Mouse (Mus musculus) embryo, embryonic 10 days (tissue): ENCODE data around the gene B3gnt9.

Experiments
- DNase-seq: peaks from one replicate; pipeline ENCODE4 v3.0.0-alpha.2; 2015; ENCODE audit warnings: low spot score

B3gnt9 gene

DNA sequence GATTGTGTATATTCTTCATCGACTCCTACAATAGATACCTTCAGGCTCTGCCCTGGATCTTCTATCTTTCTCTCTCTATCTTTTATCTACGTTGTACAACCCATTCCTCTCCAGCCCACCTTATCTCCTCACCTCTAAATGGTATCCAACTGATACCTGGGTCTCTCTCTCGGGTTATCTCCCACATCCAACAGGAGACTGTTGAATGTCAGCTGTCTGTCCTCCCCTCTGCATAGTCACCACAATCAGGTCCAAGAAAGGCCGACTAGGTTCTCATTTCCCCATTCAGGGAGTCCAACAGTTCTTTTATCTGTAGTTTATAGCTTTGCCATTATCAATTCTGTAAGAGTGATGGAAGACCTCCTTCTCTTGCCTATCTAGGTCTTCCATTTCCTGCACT lies 27.3 kb upstream of the B3gnt9 start:
- no peak for DNase-seq

DNA sequence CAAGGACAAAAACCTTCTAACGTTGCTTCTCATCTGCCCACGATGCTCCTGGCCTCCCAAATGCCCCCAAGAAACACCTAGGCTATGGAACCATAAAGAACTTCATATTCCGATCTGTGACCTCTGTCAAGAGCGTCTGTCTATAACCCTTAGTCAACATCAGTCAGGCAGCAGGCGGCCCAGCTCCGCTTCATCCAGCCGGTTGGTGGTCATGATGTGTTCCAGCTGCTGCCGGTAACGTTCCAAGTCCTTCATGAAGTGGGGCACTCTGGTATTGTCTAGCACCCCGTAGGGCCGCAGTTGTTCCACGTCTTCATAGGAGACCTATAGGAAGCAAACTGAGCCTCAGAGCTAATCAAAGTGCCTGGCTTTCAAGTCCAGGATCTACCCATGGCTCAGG lies 26.9 kb upstream of the B3gnt9 start:
- DNase-seq: no peak

GRCm38 (mm10) chr8:105280567-105280966 lies 25.6 kb upstream of the B3gnt9 start:
- no peak for DNase-seq

DNA sequence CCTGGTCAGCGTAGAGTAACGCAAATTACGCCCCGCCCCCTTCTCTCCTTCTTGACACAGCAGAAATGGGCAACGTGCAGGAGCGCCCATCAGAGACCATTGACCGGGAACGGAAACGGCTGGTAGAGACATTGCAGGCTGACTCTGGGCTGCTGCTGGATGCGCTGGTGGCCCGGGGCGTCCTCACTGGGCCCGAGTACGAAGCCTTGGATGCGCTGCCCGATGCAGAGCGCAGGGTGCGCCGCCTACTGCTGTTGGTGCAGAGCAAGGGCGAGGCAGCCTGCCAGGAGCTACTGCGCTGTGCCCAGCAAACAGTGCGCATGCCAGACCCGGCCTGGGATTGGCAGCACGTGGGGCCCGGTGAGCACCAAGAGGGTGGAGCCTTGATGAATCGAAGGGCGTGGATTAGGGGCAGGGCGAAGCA lies 24.0 kb upstream of the B3gnt9 start:
- no peak for DNase-seq

DNA sequence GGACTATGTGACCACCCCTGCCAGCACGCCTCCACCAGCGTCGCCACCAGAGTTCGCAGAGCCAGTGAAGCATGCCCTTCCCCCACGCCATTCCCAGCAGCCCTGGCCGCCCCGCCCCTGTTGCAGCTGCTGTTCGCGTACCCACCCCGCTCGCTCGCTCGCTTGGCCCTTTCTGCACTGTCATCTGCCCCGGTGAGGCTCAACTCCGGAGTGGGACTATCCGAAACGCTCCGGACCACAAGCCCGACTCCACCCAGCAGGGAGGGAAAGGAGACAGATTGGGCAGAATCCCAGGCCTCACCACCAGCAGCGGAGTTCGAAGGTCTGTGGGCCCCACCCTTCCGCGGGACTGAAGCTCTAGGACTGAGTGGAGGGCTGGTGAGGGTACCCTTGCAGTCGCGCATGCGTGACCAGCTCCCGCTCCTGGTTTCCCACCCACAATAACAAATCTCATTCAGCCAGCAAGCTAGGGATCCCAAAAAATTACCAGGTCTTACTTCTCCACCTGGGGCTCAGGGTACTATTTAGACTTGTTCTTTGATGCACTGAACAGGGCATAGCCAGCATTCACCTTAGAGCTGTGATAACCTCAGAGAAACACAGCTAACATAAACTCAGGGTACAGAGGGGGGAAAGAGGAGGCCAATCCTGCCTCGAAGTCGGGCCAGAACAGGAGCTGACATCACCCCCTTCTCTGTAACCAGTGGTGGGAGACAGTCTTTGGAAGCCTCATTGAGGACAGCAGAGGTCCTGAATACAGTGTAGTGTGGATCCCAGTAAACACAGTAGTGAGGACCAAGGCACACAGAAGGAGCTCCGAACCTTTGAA lies 21.6 kb upstream of the B3gnt9 start:
- peak; percentile 68 for DNase-seq

DNA sequence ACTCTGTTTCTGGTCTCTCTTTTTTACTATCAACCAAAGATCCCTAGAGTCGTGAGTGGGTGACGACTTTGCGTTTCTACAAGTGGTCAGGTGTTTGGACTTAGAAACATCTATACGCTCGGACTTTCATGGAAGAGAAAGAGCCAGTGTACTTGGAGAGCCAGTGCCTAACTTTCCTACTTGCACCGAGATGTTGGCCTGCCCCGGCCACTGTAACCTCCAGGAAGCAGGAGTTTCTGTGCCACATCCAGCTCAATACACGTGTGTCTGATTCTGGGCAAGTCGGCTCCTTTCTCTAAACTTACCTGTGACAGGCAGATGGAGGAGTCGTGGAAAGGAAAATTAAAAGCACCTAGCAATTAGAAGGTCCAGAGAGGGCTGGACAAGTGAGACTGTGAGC lies 20.9 kb upstream of the B3gnt9 start, which contains the start of gene Nol3:
Gene Nol3 (plus strand): TSS at position 301 of the 400 bp plus-strand sequence.
- no peak for DNase-seq

- DNase-seq: no peak
Measured at GRCm38 (mm10) chr8:105275387-105275786, 20.4 kb upstream of the B3gnt9 start.

DNA sequence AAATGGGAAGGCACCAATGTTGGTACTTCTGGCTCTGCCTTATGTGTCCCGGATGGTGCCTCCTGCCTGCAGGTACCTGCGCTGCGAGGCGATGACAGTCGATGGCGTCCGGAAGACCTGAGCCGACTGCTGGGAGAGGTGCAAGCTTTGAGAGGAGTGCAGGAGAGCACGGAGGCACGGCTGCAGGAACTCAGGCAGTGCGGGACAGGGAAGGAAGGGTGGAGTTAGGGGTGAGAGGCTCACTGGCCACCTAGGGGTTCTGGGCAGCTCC lies 15.9 kb upstream of the B3gnt9 start:
- no peak for DNase-seq

GRCm38 (mm10) chr8:105270101-105270915 lies 15.4 kb upstream of the B3gnt9 start:
- DNase-seq: no peak

DNA sequence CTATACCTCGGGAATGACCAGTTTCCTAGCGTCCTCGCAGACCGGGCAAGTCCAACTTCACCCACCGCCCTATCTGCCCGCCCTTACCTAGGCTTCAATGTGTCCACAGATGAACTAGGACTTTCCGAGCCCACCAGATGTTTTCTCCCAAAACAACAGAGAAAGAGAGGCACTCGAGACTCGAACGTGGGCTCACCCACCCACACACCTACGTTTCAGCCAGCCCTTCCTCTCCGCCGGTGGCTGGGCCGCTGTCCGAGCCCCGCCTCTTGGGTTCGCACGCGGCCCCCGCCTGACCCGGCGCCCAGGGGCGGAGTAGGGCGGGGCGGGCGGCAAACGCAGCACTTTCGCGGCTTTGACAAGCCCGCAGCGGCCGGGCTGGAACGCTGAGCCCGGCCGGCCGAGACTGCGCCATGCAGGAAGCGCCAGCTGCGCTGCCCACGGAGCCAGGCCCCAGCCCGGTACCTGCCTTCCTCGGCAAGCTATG lies 14.6 kb upstream of the B3gnt9 start, which contains the start of gene Hsf4:
Gene Hsf4 (plus strand): TSS at position 341 of the 487 bp plus-strand sequence.
- DNase-seq: no peak

DNA sequence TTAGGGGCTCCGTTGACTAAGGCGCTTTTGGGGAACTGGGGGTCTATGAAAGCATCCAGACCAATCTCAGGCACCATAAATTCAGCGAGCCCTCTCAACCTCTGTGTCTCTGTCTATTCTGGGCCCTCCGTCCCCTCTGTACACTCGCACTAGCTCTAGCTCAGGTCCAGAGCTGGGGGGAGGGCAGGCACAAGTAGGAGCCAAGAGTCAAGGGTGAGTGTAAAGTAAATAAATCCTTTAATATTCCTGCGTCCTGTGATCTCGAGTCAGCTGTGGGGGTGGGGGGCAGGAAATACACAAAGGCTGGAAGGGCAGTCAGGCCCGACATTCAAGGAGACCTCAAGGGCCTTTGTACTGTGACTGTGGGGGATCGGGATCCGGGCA lies 14.1 kb upstream of the B3gnt9 start:
- DNase-seq: no peak

- peak; percentile 86 for DNase-seq
Measured at GRCm38 (mm10) chr8:105268342-105269074, 13.6 kb upstream of the B3gnt9 start.

GRCm38 (mm10) chr8:105266775-105267174 lies 11.8 kb upstream of the B3gnt9 start:
- no peak for DNase-seq

- no peak for DNase-seq
Measured at GRCm38 (mm10) chr8:105265128-105265527, 10.2 kb upstream of the B3gnt9 start.

- DNase-seq: peak; percentile 77
Measured at GRCm38 (mm10) chr8:105264024-105264982, 9.3 kb upstream of the B3gnt9 start, which contains the start of the genes Tradd and Fbxl8. TSS of gene Tradd (minus strand) at chr8:105264609. TSS of gene Fbxl8 (plus strand) at chr8:105264648.

DNA sequence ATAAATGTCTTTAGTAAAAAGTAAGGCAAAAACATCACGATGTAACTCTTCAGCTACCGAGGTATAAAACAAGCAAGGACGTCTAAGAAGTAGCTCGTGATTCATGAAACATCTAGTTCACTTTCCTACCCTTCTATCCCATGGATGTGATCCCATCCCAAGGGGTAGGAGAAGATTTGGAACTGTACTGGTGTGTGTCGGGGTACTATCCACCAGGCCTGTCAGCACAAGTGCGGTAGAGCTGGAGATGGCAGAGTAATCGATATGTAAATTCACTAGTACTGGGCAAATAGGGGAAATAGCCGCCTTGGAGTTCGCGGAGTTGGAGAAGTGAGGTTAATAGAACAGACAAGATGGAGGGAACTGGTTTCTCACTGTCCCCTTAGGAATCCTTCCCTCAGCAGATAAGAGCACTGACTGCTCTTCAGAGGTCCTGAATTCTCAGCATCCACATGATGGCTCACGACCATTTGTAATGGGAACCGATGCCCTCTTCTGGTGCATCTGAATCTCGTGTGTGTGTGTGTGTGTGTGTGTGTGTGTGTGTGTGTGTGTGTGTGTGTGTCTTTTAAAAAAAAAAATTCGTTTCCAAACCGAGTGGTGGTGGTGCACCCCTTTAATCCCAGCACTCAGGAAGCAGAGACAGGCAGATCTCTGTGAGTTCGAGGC lies 8.4 kb upstream of the B3gnt9 start:
- DNase-seq: no peak

DNA sequence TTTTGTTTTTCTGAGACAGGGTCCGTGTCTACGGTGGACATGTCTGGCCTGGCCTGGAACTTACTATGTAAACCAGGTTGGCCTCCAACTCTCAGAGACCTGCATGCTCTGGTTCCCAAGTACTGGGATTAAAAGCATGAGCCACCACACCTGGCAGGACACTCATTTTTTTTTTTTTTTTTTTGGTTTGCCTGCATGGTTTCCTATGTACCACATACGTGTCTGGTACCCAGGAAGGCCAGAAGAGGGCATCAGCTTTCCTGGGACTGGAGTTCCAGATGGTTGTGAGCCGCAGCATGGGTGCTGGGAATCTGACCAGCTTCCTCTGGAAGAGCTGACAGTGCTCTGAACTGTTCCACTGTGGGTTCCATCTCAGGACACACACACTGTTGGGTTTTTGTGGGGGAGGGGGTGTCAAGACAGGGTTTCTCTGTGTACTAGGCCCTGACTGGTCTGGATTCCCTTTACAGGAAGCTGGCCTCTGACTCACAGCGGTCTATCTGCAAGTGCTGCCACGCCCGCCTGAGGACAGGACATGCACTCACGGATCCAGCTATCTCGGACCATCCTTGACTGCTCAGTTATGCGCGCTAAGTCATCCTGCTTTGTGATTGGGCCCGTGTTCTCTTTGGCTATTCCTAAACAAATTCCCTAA lies 6.5 kb upstream of the B3gnt9 start:
- DNase-seq: no peak

DNA sequence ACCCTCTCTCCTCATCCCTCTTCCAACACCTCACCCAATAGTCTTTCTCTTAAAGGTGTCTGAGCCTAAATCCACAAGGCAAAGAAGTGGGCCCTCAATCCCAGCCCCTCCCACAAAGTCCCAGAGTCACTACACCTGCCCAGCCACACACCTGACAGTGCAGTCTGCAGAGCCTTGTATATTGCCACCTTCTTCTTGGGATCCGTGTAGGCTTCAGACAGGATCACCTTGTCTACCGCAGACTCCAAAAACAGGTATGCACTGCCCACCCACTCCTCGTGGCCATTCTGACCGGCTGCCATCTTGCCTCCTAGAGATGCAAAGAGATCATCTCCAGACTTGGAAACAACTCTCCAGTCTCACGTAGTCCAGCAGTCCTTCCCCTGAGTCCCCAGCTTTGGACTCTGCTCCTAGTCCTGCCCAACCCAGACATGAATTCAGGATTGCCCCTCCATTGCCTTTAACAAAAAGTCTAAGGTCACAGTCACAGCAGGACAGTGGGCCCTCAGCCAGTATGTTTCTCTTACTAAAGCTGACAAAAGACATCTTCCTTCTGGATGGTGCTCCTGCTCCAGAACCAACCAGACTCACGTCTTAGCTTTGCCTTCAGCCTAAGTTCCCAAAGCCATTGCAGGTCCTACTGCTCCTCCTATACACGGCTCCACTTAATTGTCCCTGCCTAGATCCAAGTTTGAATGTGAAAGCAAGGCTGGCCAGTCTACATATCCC lies 5.6 kb upstream of the B3gnt9 start:
- no peak for DNase-seq

DNA sequence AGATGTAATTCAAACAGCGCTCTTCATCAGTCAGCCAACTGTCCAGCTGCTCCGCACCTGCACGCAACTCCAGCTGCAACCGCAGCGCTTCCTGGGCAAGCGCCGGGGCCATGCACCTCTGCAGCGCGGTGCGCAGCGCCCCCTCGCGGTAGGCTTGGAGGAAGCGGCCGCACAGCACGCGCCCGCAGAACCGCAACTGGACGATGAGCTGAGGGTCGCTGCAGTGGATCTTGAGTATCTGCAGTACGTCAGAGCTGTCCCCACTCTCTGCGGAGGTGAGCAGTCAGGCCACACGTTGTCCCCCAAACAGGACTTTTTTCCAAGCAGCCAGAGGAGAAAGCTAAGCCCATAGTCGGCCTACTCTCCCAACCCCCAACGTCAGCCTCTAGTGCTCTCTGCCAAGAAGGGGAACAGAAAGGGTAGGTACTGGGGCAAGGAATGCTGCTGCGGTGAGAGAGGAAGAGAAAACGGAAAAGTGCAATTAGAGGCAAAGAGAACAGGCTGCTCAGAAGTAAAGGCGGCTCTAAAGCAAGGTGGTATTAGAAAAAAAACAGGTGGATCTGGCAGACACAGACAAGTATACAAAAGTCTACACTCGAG lies 4.9 kb upstream of the B3gnt9 start:
- peak; percentile 91 for DNase-seq
